Mouse (Mus musculus): Measurements from ENCODE around the gene Bcas1.

DNA sequence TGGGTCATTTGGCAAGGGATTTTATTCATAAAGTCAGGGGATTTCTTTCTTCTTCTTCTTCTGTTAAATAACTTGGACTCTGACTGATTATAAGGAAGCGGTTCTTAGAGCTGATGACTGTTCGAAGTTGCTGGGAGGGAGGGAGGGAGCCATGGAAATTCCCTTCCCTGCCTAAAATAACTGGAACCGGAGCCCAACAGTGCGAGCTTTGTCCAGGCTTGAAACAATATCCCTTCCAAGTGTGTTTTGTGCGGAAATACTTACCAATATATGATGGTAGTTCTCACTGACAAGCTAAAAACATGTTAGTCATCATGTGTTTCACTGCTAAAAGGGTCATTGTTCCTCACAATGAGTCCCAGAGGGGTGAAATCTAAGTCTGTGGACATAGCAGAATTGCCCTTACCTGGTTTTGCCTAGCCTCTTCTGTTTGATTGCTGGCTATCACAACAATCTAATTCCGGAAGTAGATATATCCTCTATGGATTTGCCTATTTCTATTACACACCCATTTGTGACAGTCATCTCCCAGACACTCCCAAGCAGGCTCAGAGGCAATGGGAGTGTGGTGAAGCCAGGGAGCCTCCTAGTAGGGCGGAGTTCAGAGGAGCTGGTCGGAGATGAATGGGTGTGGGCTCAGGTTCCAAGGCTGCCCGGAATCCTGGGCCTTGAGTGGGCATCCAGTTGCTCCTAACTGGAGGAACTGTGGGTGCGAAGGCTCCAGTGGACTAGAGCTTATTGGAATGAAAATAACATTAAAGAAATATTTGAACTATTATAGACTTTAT lies 119.4 kb downstream of the Bcas1 start:
- TF ChIP-seq POLR2A (IDR thresholded peaks at IDR 0.05; ENCODE audit: insufficient read length, low read depth) (no peak), TCF12 (IDR thresholded peaks at IDR 0.05; ENCODE audit: insufficient read depth, poor library complexity, severe bottlenecking) (no peak), MAX (IDR thresholded peaks at IDR 0.05; ENCODE audit: low read depth) (no peak)

Measured in myocyte (in vitro differentiated cells).